Mouse (Mus musculus): ENCODE measurements around the gene Car15. TPM values are rescaled to one million over a fixed set of nuclear protein-coding genes. Genes with fewer than 3 reads are reported as not detected.

Car15 gene
- 1.8 and 2.9 TPM in 2 replicates for polyA plus RNA-seq (2014; fragmentation: Nextera tagmentation; extraction: Ambion mirVana)

DNA sequence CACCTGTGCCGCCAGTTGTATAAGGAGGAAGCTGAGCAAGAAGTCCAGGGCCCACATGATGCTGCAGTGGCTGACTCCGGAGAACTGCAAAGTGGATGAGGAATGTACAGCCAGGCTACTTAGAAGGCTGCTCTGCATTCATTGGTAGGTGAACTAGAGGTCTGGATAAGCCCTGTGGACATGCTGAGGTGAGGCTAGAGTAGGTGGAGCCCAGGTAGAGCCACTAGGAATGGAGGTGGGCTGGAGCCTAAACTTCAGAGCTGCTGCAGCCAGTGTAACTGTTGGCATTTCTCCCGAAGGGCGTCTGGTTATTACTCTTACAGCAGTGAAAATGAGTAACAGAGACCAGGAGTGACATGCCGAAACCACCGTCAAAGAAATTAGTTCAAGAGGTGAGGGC lies at the start of gene Car15:
Car15 (minus strand) TSS at position 314 of the 400 bp plus-strand sequence.
- ATAC-seq (ENCODE audit: low FRiP score) = no peak
- 77% methylated on average over 6 of the region's 6 CpGs for WGBS

DNA sequence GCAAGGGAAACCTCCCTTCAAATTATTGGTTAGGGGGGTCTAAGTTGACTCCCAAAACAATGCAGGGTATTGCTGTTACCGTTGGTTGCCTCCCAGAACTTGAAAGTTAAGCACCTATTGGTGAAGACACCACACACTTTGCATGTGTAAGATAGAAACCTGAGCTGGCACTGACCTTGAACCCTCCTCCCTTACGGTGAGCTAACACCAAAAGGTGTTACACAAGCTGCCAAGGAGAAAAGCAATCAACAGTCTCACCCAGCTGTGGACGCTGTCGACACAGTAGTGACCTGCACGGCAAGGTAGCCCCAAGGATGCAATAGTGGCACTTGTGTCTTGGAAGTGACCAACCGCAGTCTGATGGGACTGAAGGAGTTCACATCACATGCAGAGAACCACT lies 46.0 kb upstream of the Car15 start:
- no peak overlapping the region for H3K9ac ChIP-seq (ENCODE audit: low read depth, low read length)
- 86% methylated on average over 6 of the region's 6 CpGs for WGBS
- H3K4me1 ChIP-seq (replicated peaks; ENCODE audit: control insufficient read depth, insufficient read depth, low read length) = no peaks in the 10 kb centered on the region
- no peaks in the 10 kb centered on the region for H3K36me3 ChIP-seq (ENCODE audit: control insufficient read depth, insufficient read depth, low read length)
- no peaks in the 10 kb centered on the region for H3K9me3 ChIP-seq (ENCODE audit: control insufficient read depth, low read length)
- no peak for ATAC-seq (ENCODE audit: low FRiP score)
- H3K27me3 ChIP-seq (ENCODE audit: control insufficient read depth, insufficient read depth, low read length) = no peaks in the 10 kb centered on the region
- DNase-seq (ENCODE audit: low spot score) = no peak
- no peak overlapping the region for H3K27ac ChIP-seq (ENCODE audit: low read depth, low read length)
- H3K4me2 ChIP-seq (replicated peaks; ENCODE audit: low read depth, low read length) = no peak overlapping the region
- H3K4me3 ChIP-seq (ENCODE audit: low read depth, low read length) = no peak overlapping the region

More for the DNA sequence above, at the start of gene Car15:
- no peaks in the 10 kb centered on the region; the same call in 1 of the 2 replicates for H3K4me1 ChIP-seq (replicated peaks; ENCODE audit: control insufficient read depth, insufficient read depth, low read length)
- no peak within 1 kb of the TSS for H3K4me2 ChIP-seq (replicated peaks; ENCODE audit: low read depth, low read length)
- peaks cover 9% of the 10 kb centered on the region; the same call in 1 of the 2 replicates for H3K36me3 ChIP-seq (ENCODE audit: control insufficient read depth, insufficient read depth, low read length)
- H3K27me3 ChIP-seq (ENCODE audit: control insufficient read depth, insufficient read depth, low read length) = peaks cover 31% of the 10 kb centered on the region
- no peaks in the 10 kb centered on the region for H3K9me3 ChIP-seq (ENCODE audit: control insufficient read depth, low read length)
- H3K27ac ChIP-seq (ENCODE audit: low read depth, low read length) = no peak within 1 kb of the TSS
- H3K4me3 ChIP-seq (ENCODE audit: low read depth, low read length) = no peak within 1 kb of the TSS
- H3K9ac ChIP-seq (ENCODE audit: low read depth, low read length) = no peak within 1 kb of the TSS
- no peak for DNase-seq (ENCODE audit: low spot score)

- DNase-seq (ENCODE audit: low spot score) = no peak
- H3K9ac ChIP-seq (ENCODE audit: low read depth, low read length) = no peak overlapping the region
- 0 out of 2 replicates have a peak, but pooled peaks cover 2% of the 10 kb centered on the region for H3K36me3 ChIP-seq (ENCODE audit: control insufficient read depth, insufficient read depth, low read length)
- no peak overlapping the region for H3K4me3 ChIP-seq (ENCODE audit: low read depth, low read length)
- H3K27ac ChIP-seq (ENCODE audit: low read depth, low read length) = no peak overlapping the region
- no peak overlapping the region for H3K4me2 ChIP-seq (replicated peaks; ENCODE audit: low read depth, low read length)
- no peaks in the 10 kb centered on the region for H3K4me1 ChIP-seq (replicated peaks; ENCODE audit: control insufficient read depth, insufficient read depth, low read length)
- no peaks in the 10 kb centered on the region for H3K27me3 ChIP-seq (ENCODE audit: control insufficient read depth, insufficient read depth, low read length)
- H3K9me3 ChIP-seq (ENCODE audit: control insufficient read depth, low read length) = no peaks in the 10 kb centered on the region
- no peak for ATAC-seq (ENCODE audit: low FRiP score)
Observed at GRCm38 (mm10) chr16:17882196-17882595, 44.0 kb upstream of the Car15 start.

- DNase-seq (ENCODE audit: low spot score) (no peak), ATAC-seq (ENCODE audit: low FRiP score) (no peak)
- no peak overlapping the region for H3K27ac ChIP-seq (ENCODE audit: low read depth, low read length)
- H3K9ac ChIP-seq (ENCODE audit: low read depth, low read length) = no peak overlapping the region
- no peaks in the 10 kb centered on the region for H3K9me3 ChIP-seq (ENCODE audit: control insufficient read depth, low read length)
- 94% methylated on average over 4 of the region's 4 CpGs for WGBS
- H3K36me3 ChIP-seq (ENCODE audit: control insufficient read depth, insufficient read depth, low read length) = 0 out of 2 replicates have a peak, but pooled peaks cover 4% of the 10 kb centered on the region
- no peaks in the 10 kb centered on the region for H3K4me1 ChIP-seq (replicated peaks; ENCODE audit: control insufficient read depth, insufficient read depth, low read length)
- H3K4me3 ChIP-seq (ENCODE audit: low read depth, low read length) = no peak overlapping the region
- H3K4me2 ChIP-seq (replicated peaks; ENCODE audit: low read depth, low read length) = no peak overlapping the region
- H3K27me3 ChIP-seq (ENCODE audit: control insufficient read depth, insufficient read depth, low read length) = no peaks in the 10 kb centered on the region
Observed at GRCm38 (mm10) chr16:17879571-17879970, 41.4 kb upstream of the Car15 start.

DNA sequence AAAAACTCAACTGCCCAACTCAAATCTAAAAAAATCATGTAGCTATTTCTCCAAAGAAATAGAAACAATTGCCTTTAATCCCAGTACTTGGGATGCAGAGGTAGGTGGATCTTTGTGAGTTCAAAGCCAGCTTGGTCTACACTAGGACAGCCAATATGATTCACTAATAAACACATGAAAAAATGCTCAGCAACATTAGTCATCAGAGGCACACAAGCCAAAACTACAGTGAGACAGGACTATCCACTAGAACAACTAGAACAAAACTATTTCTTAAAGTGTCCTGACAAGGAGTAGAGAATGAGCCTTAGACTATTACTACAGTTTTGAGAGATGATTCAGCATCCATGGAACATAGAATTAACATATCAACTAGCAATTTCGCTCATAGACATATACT lies 37.9 kb upstream of the Car15 start:
- ATAC-seq (ENCODE audit: low FRiP score) (no peak), DNase-seq (ENCODE audit: low spot score) (no peak)
- Histone ChIP-seq H3K4me3 (ENCODE audit: low read depth, low read length) (no peak overlapping the region), H3K36me3 (ENCODE audit: control insufficient read depth, insufficient read depth, low read length) (peaks cover 6% of the 10 kb centered on the region), H3K27me3 (ENCODE audit: control insufficient read depth, insufficient read depth, low read length) (no peaks in the 10 kb centered on the region), H3K9ac (ENCODE audit: low read depth, low read length) (no peak overlapping the region), H3K27ac (ENCODE audit: low read depth, low read length) (no peak overlapping the region), H3K4me2 (replicated peaks; ENCODE audit: low read depth, low read length) (no peak overlapping the region), H3K9me3 (ENCODE audit: control insufficient read depth, low read length) (no peaks in the 10 kb centered on the region), H3K4me1 (replicated peaks; ENCODE audit: control insufficient read depth, insufficient read depth, low read length) (no peaks in the 10 kb centered on the region)
- WGBS = 93% methylated on average over 1 of the region's 1 CpGs

DNA sequence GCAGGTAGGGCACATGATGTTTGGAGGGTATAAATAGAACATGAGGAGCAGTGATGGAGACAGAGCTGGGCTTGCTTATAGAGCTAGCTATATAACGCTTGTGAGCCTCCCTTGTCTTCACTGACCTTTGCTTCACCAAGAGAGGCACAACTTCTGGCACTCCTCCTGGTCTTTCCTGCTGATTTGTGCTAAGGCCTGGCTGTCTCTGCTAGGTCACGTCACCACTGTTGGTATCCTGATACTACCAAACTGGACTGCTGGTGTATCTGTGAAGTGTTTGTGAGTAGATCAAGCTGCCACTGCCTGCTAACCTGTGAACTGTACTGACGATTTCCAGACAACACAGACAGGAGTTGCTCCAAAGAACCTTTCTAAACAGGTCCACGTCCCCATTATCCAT lies 37.0 kb upstream of the Car15 start:
- WGBS = 92% methylated on average over 4 of the region's 4 CpGs
- H3K4me3 ChIP-seq (ENCODE audit: low read depth, low read length) = no peak overlapping the region
- no peak overlapping the region for H3K27ac ChIP-seq (ENCODE audit: low read depth, low read length)
- no peaks in the 10 kb centered on the region for H3K4me1 ChIP-seq (replicated peaks; ENCODE audit: control insufficient read depth, insufficient read depth, low read length)
- no peak overlapping the region for H3K9ac ChIP-seq (ENCODE audit: low read depth, low read length)
- H3K9me3 ChIP-seq (ENCODE audit: control insufficient read depth, low read length) = no peaks in the 10 kb centered on the region
- H3K27me3 ChIP-seq (ENCODE audit: control insufficient read depth, insufficient read depth, low read length) = no peaks in the 10 kb centered on the region
- H3K4me2 ChIP-seq (replicated peaks; ENCODE audit: low read depth, low read length) = no peak overlapping the region
- ATAC-seq (ENCODE audit: low FRiP score) (no peak), DNase-seq (ENCODE audit: low spot score) (no peak)
- H3K36me3 ChIP-seq (ENCODE audit: control insufficient read depth, insufficient read depth, low read length) = peaks cover 6% of the 10 kb centered on the region

- Histone ChIP-seq H3K36me3 (ENCODE audit: control insufficient read depth, insufficient read depth, low read length) (peaks cover 6% of the 10 kb centered on the region), H3K4me3 (ENCODE audit: low read depth, low read length) (no peak overlapping the region), H3K4me2 (replicated peaks; ENCODE audit: low read depth, low read length) (no peak overlapping the region), H3K27ac (ENCODE audit: low read depth, low read length) (no peak overlapping the region), H3K9ac (ENCODE audit: low read depth, low read length) (no peak overlapping the region), H3K4me1 (replicated peaks; ENCODE audit: control insufficient read depth, insufficient read depth, low read length) (no peaks in the 10 kb centered on the region), H3K9me3 (ENCODE audit: control insufficient read depth, low read length) (no peaks in the 10 kb centered on the region), H3K27me3 (ENCODE audit: control insufficient read depth, insufficient read depth, low read length) (no peaks in the 10 kb centered on the region)
- 68% methylated on average over 4 of the region's 4 CpGs for WGBS
- ATAC-seq (ENCODE audit: low FRiP score) (no peak), DNase-seq (ENCODE audit: low spot score) (no peak)
Observed at GRCm38 (mm10) chr16:17872995-17873394, 34.8 kb upstream of the Car15 start.

- peaks cover 2% of the 10 kb centered on the region for H3K36me3 ChIP-seq (ENCODE audit: control insufficient read depth, insufficient read depth, low read length)
- WGBS = 93% methylated on average over 5 of the region's 5 CpGs
Observed at GRCm38 (mm10) chr16:17871248-17871647, 33.1 kb upstream of the Car15 start.

GRCm38 (mm10) chr16:17865770-17866169 lies 27.6 kb upstream of the Car15 start:
- DNase-seq (ENCODE audit: low spot score) (no peak), ATAC-seq (ENCODE audit: low FRiP score) (no peak)
- WGBS = 81% methylated on average over 6 of the region's 6 CpGs
- Histone ChIP-seq H3K4me3 (ENCODE audit: low read depth, low read length) (no peak overlapping the region), H3K9me3 (ENCODE audit: control insufficient read depth, low read length) (no peaks in the 10 kb centered on the region), H3K9ac (ENCODE audit: low read depth, low read length) (no peak overlapping the region), H3K27me3 (ENCODE audit: control insufficient read depth, insufficient read depth, low read length) (no peaks in the 10 kb centered on the region), H3K27ac (ENCODE audit: low read depth, low read length) (no peak overlapping the region), H3K4me1 (replicated peaks; ENCODE audit: control insufficient read depth, insufficient read depth, low read length) (no peaks in the 10 kb centered on the region), H3K4me2 (replicated peaks; ENCODE audit: low read depth, low read length) (no peak overlapping the region), H3K36me3 (ENCODE audit: control insufficient read depth, insufficient read depth, low read length) (no peaks in the 10 kb centered on the region; the same call in 1 of the 2 replicates)

More at GRCm38 (mm10) chr16:17871248-17871647, 33.1 kb upstream of the Car15 start:
- H3K27ac ChIP-seq (ENCODE audit: low read depth, low read length) = no peak overlapping the region
- no peak overlapping the region for H3K9ac ChIP-seq (ENCODE audit: low read depth, low read length)
- no peaks in the 10 kb centered on the region for H3K4me1 ChIP-seq (replicated peaks; ENCODE audit: control insufficient read depth, insufficient read depth, low read length)
- no peak overlapping the region for H3K4me2 ChIP-seq (replicated peaks; ENCODE audit: low read depth, low read length)
- H3K27me3 ChIP-seq (ENCODE audit: control insufficient read depth, insufficient read depth, low read length) = no peaks in the 10 kb centered on the region
- no peak for ATAC-seq (ENCODE audit: low FRiP score)
- H3K4me3 ChIP-seq (ENCODE audit: low read depth, low read length) = no peak overlapping the region
- no peak for DNase-seq (ENCODE audit: low spot score)
- H3K9me3 ChIP-seq (ENCODE audit: control insufficient read depth, low read length) = no peaks in the 10 kb centered on the region
